Mouse (Mus musculus): ENCODE measurements around the gene Uggt2. TPM values are rescaled to one million over a fixed set of nuclear protein-coding genes. Genes with fewer than 3 reads are reported as not detected.

The Uggt2 gene
- polyA plus RNA-seq, 1 experiment from 2014 or later: 11.2 TPM

DNA sequence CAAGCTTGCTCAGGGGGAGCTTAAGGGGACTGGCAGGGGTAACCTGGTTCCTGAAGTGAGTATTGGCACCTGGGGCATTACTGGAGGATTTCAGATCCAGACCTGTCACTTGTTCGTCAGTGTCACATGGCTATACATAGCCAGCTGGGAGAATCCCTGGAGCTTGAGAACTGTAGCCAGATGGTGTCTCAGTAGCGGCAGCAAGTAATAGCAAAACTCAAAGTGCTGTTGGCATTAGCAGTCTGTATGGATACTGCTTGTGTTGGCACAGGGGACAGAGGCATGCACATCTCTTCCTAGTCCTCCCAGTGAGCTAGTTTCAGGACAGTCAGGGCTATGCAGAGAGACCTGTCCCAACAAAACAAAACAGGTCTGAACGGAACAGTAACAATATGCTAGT, 141.2 kb downstream of the Uggt2 start:
- no peak overlapping the region for H3K27ac ChIP-seq
- H3K27me3 ChIP-seq (ENCODE audit: insufficient read depth, poor library complexity, severe bottlenecking): no peaks in the 10 kb centered on the region
- H3K36me3 ChIP-seq: peaks cover 85% of the 10 kb centered on the region
- no peaks in the 10 kb centered on the region for H3K9me3 ChIP-seq
- no peak overlapping the region for H3K4me3 ChIP-seq
- no peaks in the 10 kb centered on the region for H3K4me1 ChIP-seq
- DNase-seq (ENCODE audit: low spot score): peak; percentile 59
- WGBS: 84% methylated on average over 3 of the region's 3 CpGs

GRCm38 (mm10) chr14:118951912-118952583, 147.2 kb downstream of the Uggt2 start:
- WGBS: 93% methylated on average over 9 of the region's 9 CpGs
- DNase-seq (ENCODE audit: low spot score): no peak
- Histone ChIP-seq H3K27me3 (ENCODE audit: insufficient read depth, poor library complexity, severe bottlenecking) (no peaks in the 10 kb centered on the region), H3K36me3 (peaks cover 36% of the 10 kb centered on the region), H3K4me1 (no peaks in the 10 kb centered on the region), H3K27ac (no peak overlapping the region), H3K9me3 (no peaks in the 10 kb centered on the region), H3K4me3 (no peak overlapping the region)

DNA sequence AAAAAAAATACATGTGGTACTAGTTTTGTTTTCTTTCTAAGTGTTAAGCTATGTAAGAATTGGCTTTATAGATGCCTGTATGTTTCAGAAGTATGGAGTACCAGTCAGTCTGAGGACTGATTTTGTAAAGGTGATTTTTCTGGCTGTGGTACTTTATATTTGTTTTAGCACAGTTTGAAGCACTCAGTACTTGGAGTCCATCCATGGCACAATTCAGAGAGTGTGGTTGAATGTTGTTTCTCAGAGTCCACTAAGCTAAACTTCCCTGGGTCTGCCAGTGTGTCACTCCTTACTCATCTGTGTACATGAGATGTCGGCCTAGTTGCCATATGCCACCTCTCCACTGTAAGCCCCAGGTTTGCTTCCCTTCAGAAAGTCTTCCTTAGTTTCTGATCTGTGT, 150.4 kb downstream of the Uggt2 start:
- H3K9me3 ChIP-seq: no peaks in the 10 kb centered on the region
- H3K27ac ChIP-seq: no peak overlapping the region
- peak; percentile 16 for DNase-seq (ENCODE audit: low spot score)
- peaks cover 7% of the 10 kb centered on the region; the same call in 1 of the 2 replicates for H3K4me1 ChIP-seq
- H3K4me3 ChIP-seq: no peak overlapping the region
- H3K36me3 ChIP-seq: peaks cover 9% of the 10 kb centered on the region
- WGBS: 79% methylated on average over 1 of the region's 1 CpGs
- no peaks in the 10 kb centered on the region for H3K27me3 ChIP-seq (ENCODE audit: insufficient read depth, poor library complexity, severe bottlenecking)

DNA sequence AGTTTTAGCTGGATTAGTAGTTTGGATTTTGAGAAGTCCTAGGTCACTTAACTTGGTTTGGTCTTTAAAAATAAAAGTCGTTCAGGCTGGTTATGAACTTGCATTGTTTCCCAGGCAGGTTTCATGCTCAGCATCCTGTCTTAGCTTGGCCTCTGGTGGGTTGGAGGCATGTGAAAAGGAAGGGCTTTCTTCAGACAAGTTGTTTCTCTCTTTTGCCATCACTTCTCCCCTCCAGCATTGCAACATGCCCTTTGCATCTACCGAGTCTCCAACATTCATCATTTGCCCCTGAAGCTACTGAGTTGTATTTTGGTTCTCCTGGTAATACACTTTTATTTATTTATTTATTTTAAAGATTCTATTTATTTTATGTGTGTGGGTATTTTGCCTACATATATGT, 154.5 kb downstream of the Uggt2 start:
- H3K4me3 ChIP-seq: no peak overlapping the region
- no peaks in the 10 kb centered on the region for H3K27me3 ChIP-seq (ENCODE audit: insufficient read depth, poor library complexity, severe bottlenecking)
- H3K27ac ChIP-seq: no peak overlapping the region
- H3K36me3 ChIP-seq: no peaks in the 10 kb centered on the region
- peak; percentile 52 for DNase-seq (ENCODE audit: low spot score)
- H3K4me1 ChIP-seq: peaks cover 23% of the 10 kb centered on the region; the same call in 1 of the 2 replicates
- H3K9me3 ChIP-seq: no peaks in the 10 kb centered on the region
- WGBS: 83% methylated on average over 2 of the region's 2 CpGs

DNA sequence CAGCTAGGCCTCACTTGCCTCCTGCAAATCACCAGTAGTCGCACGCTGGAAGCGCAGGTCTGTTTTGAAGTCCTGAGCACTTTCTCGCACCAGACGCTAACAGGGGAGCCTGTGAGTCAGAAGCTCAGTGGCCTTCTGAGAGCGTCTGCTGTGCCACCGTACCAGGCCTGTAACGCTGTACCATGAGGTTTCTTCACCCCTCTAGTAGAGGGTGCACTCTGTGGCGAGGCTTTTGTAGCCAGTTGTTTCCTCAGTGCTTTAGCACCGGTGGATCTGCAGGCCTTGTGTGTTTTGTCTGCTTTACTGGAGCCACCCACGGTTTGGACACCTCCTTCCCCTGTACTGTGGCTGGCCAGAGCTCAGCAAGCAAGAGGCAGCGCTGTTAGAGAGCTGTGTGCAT, 157.2 kb downstream of the Uggt2 start:
- peak; percentile 66 for DNase-seq (ENCODE audit: low spot score)

DNA sequence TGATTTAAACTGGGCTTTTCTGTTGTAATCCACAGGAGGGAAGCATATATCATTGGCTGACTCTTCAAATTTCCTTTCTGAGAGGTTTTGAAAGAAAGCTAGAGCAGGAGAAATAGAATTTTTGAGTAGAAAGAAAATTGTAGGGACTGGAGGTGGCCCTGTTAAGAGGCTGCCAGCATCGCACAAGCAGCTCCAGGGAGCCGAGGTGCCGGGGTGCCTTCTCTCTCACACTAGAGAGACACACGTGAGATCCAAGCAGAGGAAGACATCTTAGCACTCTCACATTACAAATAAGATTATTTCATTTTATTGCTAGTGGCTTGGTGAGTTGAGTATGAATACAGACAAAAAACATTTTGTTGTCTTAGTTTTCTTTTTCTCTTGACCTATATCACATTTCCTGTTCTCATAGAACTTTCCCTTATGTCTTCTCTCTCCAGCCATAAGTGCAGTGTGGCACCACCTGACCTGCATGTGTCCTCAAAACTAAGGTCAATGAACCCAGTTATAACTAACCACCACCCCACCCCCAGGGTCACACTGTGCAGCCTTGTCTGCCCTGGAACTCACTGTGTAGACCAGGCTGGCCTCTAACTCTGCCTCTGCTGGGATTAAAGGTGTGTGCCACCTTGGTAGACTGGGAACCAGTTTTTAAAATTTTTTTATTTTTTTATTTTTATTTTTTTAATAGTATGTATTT, 158.3 kb downstream of the Uggt2 start:
- Histone ChIP-seq H3K9me3 (no peaks in the 10 kb centered on the region), H3K36me3 (no peaks in the 10 kb centered on the region), H3K27ac (no peak overlapping the region), H3K27me3 (ENCODE audit: insufficient read depth, poor library complexity, severe bottlenecking) (no peaks in the 10 kb centered on the region), H3K4me3 (no peak overlapping the region), H3K4me1 (peaks cover 34% of the 10 kb centered on the region; the same call in 1 of the 2 replicates)
- WGBS: 73% methylated on average over 4 of the region's 4 CpGs
- peak; percentile 73 for DNase-seq (ENCODE audit: low spot score)

More for the DNA sequence above, 157.2 kb downstream of the Uggt2 start:
- no peaks in the 10 kb centered on the region for H3K9me3 ChIP-seq
- peaks cover 34% of the 10 kb centered on the region; the same call in 1 of the 2 replicates for H3K4me1 ChIP-seq
- 38% methylated on average over 12 of the region's 12 CpGs for WGBS
- no peak overlapping the region for H3K4me3 ChIP-seq
- no peaks in the 10 kb centered on the region for H3K36me3 ChIP-seq
- H3K27ac ChIP-seq: no peak overlapping the region
- H3K27me3 ChIP-seq (ENCODE audit: insufficient read depth, poor library complexity, severe bottlenecking): no peaks in the 10 kb centered on the region

DNA sequence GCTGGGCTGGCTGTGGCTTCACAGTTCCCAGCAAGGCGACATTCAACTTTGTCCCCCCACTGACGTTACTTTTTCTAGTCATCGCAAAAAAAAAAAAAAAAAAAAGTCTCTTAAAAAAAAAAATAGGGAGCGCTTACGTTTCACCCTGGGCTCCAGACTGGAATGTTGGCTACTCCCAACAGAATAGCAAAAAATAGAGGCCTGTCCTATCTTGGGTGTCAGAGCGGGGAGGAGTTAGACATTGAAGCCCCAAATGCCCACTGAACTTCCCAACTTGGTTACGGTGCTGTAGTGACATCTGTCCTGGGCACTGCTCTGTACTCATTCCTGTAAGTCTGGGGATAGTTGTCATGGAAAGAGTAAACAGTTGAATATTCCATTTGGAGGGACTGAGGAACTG, 160.7 kb downstream of the Uggt2 start:
- Histone ChIP-seq H3K4me3 (peak overlapping the region; percentile 100), H3K4me1 (peaks cover 27% of the 10 kb centered on the region; the same call in 1 of the 2 replicates), H3K9me3 (no peaks in the 10 kb centered on the region), H3K27me3 (ENCODE audit: insufficient read depth, poor library complexity, severe bottlenecking) (no peaks in the 10 kb centered on the region), H3K27ac (peak overlapping the region; percentile 97), H3K36me3 (no peaks in the 10 kb centered on the region)
- WGBS: under 1% methylated on average over 7 of the region's 7 CpGs
- DNase-seq (ENCODE audit: low spot score): peak; percentile 73

GRCm38 (mm10) chr14:118937533-118938492, 161.4 kb downstream of the Uggt2 start, which contains the start of gene Dnajc3:
Dnajc3 (plus strand) TSS chr14:118937976.
- WGBS: under 1% methylated on average over 111 of the region's 124 CpGs
- Histone ChIP-seq H3K27me3 (ENCODE audit: insufficient read depth, poor library complexity, severe bottlenecking) (no peaks in the 10 kb centered on the region), H3K4me1 (peaks cover 27% of the 10 kb centered on the region; the same call in 1 of the 2 replicates), H3K36me3 (no peaks in the 10 kb centered on the region), H3K27ac (peak within 1 kb of the TSS; percentile 97), H3K9me3 (no peaks in the 10 kb centered on the region), H3K4me3 (peak within 1 kb of the TSS; percentile 100)
- peak; percentile 100 for DNase-seq (ENCODE audit: low spot score)

GRCm38 (mm10) chr14:118936952-118937351, 162.3 kb downstream of the Uggt2 start:
- H3K27me3 ChIP-seq (ENCODE audit: insufficient read depth, poor library complexity, severe bottlenecking): no peaks in the 10 kb centered on the region
- 34% methylated on average over 4 of the region's 4 CpGs for WGBS
- DNase-seq (ENCODE audit: low spot score): peak; percentile 74
- H3K36me3 ChIP-seq: no peaks in the 10 kb centered on the region
- peaks cover 24% of the 10 kb centered on the region; the same call in 1 of the 2 replicates for H3K4me1 ChIP-seq
- H3K9me3 ChIP-seq: no peaks in the 10 kb centered on the region
- peak overlapping the region; percentile 97 for H3K27ac ChIP-seq
- peak overlapping the region; percentile 100 for H3K4me3 ChIP-seq

GRCm38 (mm10) chr14:118936236-118936635, 163.0 kb downstream of the Uggt2 start:
- WGBS: 73% methylated on average over 3 of the region's 3 CpGs
- Histone ChIP-seq H3K27me3 (ENCODE audit: insufficient read depth, poor library complexity, severe bottlenecking) (no peaks in the 10 kb centered on the region), H3K9me3 (no peaks in the 10 kb centered on the region), H3K4me3 (no peak overlapping the region), H3K27ac (no peak overlapping the region), H3K36me3 (no peaks in the 10 kb centered on the region), H3K4me1 (peaks cover 22% of the 10 kb centered on the region; the same call in 1 of the 2 replicates)
- DNase-seq (ENCODE audit: low spot score): peak; percentile 58
